In genomic region chr12:90260301-90260700, GRCm38 (mm10) we compare ENCODE assay signal across 16 mouse cellular contexts.
"Had no signal": no experiment of that assay in that cellular context is flagged by ENCODE, and none has a peak within 500 bp of the region (broad histone marks: within the 10 kb centered on the region; RNA-seq: fewer than 3 reads in every experiment).

No protein-coding gene starts in this region.

- DNase-seq: kidney, adult 11 months; kidney, postnatal 36 days; layer of hippocampus, adult 9-11 months; layer of hippocampus, postnatal 36 days; liver; liver, embryonic 13.5 days; liver, postnatal 0 days; lung, postnatal 14 days; retina, postnatal 1 day; right cerebral cortex, postnatal 4 days; spleen, adult 18-20 months; thymus, postnatal 4 days had no signal

- H3K4me1 ChIP-seq: limb, embryonic 12.5 days; liver, embryonic 13.5 days; lung, embryonic 15.5 days; midbrain, embryonic 13.5 days; stomach, embryonic 15.5 days had no signal

- H3K9me3 ChIP-seq: limb, embryonic 12.5 days; liver, embryonic 13.5 days; lung, embryonic 15.5 days; midbrain, embryonic 13.5 days; stomach, embryonic 15.5 days had no signal

- H3K27ac ChIP-seq: limb, embryonic 12.5 days; liver, embryonic 13.5 days; lung, embryonic 15.5 days; midbrain, embryonic 13.5 days; stomach, embryonic 15.5 days had no signal

- H3K4me3 ChIP-seq: limb, embryonic 12.5 days; liver, embryonic 13.5 days; lung, embryonic 15.5 days; midbrain, embryonic 13.5 days; stomach, embryonic 15.5 days had no signal

- H3K36me3 ChIP-seq: limb, embryonic 12.5 days; liver, embryonic 13.5 days; lung, embryonic 15.5 days; midbrain, embryonic 13.5 days; stomach, embryonic 15.5 days had no signal

- ATAC-seq: liver, postnatal 0 days; midbrain, embryonic 13.5 days had no signal

- H3K9ac ChIP-seq: limb, embryonic 12.5 days; liver, embryonic 13.5 days; liver, postnatal 0 days; lung, embryonic 15.5 days; midbrain, embryonic 13.5 days; stomach, embryonic 15.5 days had no signal

- H3K27me3 ChIP-seq: limb, embryonic 12.5 days; liver, embryonic 13.5 days; lung, embryonic 15.5 days; midbrain, embryonic 13.5 days; stomach, embryonic 15.5 days had no signal

- H3K4me2 ChIP-seq: limb, embryonic 12.5 days; liver, embryonic 13.5 days; lung, embryonic 15.5 days; midbrain, embryonic 13.5 days; stomach, embryonic 15.5 days had no signal
